Mouse (Mus musculus): Measurements from ENCODE around the gene Ptprz1.

The Ptprz1 gene

GRCm38 (mm10) chr6:22874781-22875613 is at the start of gene Ptprz1:
Gene Ptprz1 (plus strand): TSS chr6:22875502.
- DNase-seq (ENCODE audit: low spot score) = peak; percentile 45

- DNase-seq (ENCODE audit: low spot score) = no peak
These were observed 41.7 kb upstream of the Ptprz1 start for GRCm38 (mm10) chr6:22833637-22834036.

- DNase-seq (ENCODE audit: low spot score) = no peak
These were observed 41.0 kb upstream of the Ptprz1 start for GRCm38 (mm10) chr6:22834100-22834970.

GRCm38 (mm10) chr6:22875614-22876541 is 576 bp downstream of the Ptprz1 start:
- no peak for DNase-seq (ENCODE audit: low spot score)

GRCm38 (mm10) chr6:22887978-22888377 is 12.7 kb downstream of the Ptprz1 start:
- no peak for DNase-seq (ENCODE audit: low spot score)

GRCm38 (mm10) chr6:22889333-22889732 is 14.0 kb downstream of the Ptprz1 start:
- DNase-seq (ENCODE audit: low spot score) = no peak

GRCm38 (mm10) chr6:22901983-22902382 is 26.7 kb downstream of the Ptprz1 start:
- no peak for DNase-seq (ENCODE audit: low spot score)

- no peak for DNase-seq (ENCODE audit: low spot score)
These were observed 33.4 kb downstream of the Ptprz1 start for GRCm38 (mm10) chr6:22908510-22909256.

GRCm38 (mm10) chr6:22909257-22909907 is 34.1 kb downstream of the Ptprz1 start:
- DNase-seq (ENCODE audit: low spot score) = no peak

- no peak for DNase-seq (ENCODE audit: low spot score)
These were observed 34.6 kb downstream of the Ptprz1 start for GRCm38 (mm10) chr6:22909908-22910260.

GRCm38 (mm10) chr6:22922880-22923279 is 47.6 kb downstream of the Ptprz1 start:
- no peak for DNase-seq (ENCODE audit: low spot score)

- DNase-seq (ENCODE audit: low spot score) = no peak
These were observed 57.5 kb downstream of the Ptprz1 start for GRCm38 (mm10) chr6:22932768-22933265.

- no peak for DNase-seq (ENCODE audit: low spot score)
These were observed 61.8 kb downstream of the Ptprz1 start for GRCm38 (mm10) chr6:22937126-22937525.

GRCm38 (mm10) chr6:22937526-22937925 is 62.2 kb downstream of the Ptprz1 start:
- no peak for DNase-seq (ENCODE audit: low spot score)

- DNase-seq (ENCODE audit: low spot score) = no peak
These were observed 68.9 kb downstream of the Ptprz1 start for GRCm38 (mm10) chr6:22944191-22944590.

- DNase-seq (ENCODE audit: low spot score) = no peak
These were observed 88.1 kb downstream of the Ptprz1 start for GRCm38 (mm10) chr6:22963374-22963773.

GRCm38 (mm10) chr6:22968073-22968472 is 92.8 kb downstream of the Ptprz1 start:
- no peak for DNase-seq (ENCODE audit: low spot score)

GRCm38 (mm10) chr6:22983769-22984519 is 108.6 kb downstream of the Ptprz1 start:
- no peak for DNase-seq (ENCODE audit: low spot score)

GRCm38 (mm10) chr6:22984520-22985154 is 109.3 kb downstream of the Ptprz1 start:
- no peak for DNase-seq (ENCODE audit: low spot score)
